Mouse (Mus musculus) liver, adult (tissue): ENCODE measurements around the gene Heyl.

Source experiments
- GATA4 ChIP-seq: IDR thresholded peaks from 2 replicates; pipeline ENCODE4 v1.6.1; 2014; ENCODE audit warnings: mild to moderate bottlenecking, low read length; ENCODE audit not compliant: insufficient replicate concordance

Heyl gene

GRCm38 (mm10) chr4:123298980-123299670, 65.8 kb downstream of the Heyl start:
- no peak for TF ChIP-seq GATA4
